Mouse (Mus musculus) G1E (cell line): ENCODE measurements at regions not wholly inside any gene's neighbourhood (a gene's known extent, or its start where the extent isn't known, plus 50 kb on each side); places are given as distances from the start of the nearest gene placed in this dataset.

Experiments used
- ATAC-seq: 2 replicates; pipeline ENCODE4 v1.8.0; 2016; ENCODE audit warnings: mild to moderate bottlenecking; ENCODE audit not compliant: insufficient number of reproducible peaks, poor library complexity, low FRiP score, severe bottlenecking; ENCODE audit errors: extremely low read depth
- DNase-seq: peaks from one replicate; pipeline ENCODE4 v3.0.0; 2012; ENCODE audit warnings: low spot score
- H3K27me3 ChIP-seq: 2 replicates; pipeline ENCODE4 v1.6.1; 2012; ENCODE audit warnings: mild to moderate bottlenecking, low read length, inconsistent platforms; ENCODE audit not compliant: insufficient read depth
- H3K36me3 ChIP-seq: replicated peaks from 2 replicates; pipeline ENCODE3; 2012; ENCODE audit warnings: mild to moderate bottlenecking, inconsistent platforms
- H3K4me1 ChIP-seq: 2 replicates; pipeline ENCODE4 v1.6.1; 2012; ENCODE audit warnings: low read depth, low read length, inconsistent platforms, mixed read lengths; ENCODE audit not compliant: insufficient read depth
- H3K4me3 ChIP-seq: 2 replicates; pipeline ENCODE4 v1.5.1; 2012; ENCODE audit warnings: low read depth, mild to moderate bottlenecking, inconsistent platforms, low read length, moderate library complexity, mixed read lengths
- H3K9me3 ChIP-seq: replicated peaks from 2 replicates; pipeline ENCODE4 v1.6.1; 2012; ENCODE audit warnings: inconsistent platforms
- CTCF ChIP-seq: IDR thresholded peaks from 2 replicates; pipeline ENCODE4 v1.5.1; 2012; ENCODE audit warnings: low read depth, low read length, inconsistent platforms, mixed read lengths
- GATA1 ChIP-seq: IDR thresholded peaks from 2 replicates; pipeline ENCODE4 v1.6.1; 2012; ENCODE audit warnings: borderline replicate concordance, low read length, inconsistent platforms, mixed read lengths
- GATA2 ChIP-seq: IDR thresholded peaks from 2 replicates; pipeline ENCODE4 v1.6.1; 2012; ENCODE audit warnings: low read depth, low read length, inconsistent platforms, borderline replicate concordance
- POLR2AphosphoS5 ChIP-seq: IDR thresholded peaks from 2 replicates; pipeline ENCODE4 v1.6.1; 2012; ENCODE audit warnings: low read depth, low read length, inconsistent platforms; ENCODE audit not compliant: insufficient replicate concordance
- TAL1 ChIP-seq: conservative IDR thresholded peaks from 2 replicates; pipeline ENCODE4 v1.6.1; 2012; ENCODE audit warnings: low read depth, low read length, inconsistent platforms, mixed read lengths

DNA sequence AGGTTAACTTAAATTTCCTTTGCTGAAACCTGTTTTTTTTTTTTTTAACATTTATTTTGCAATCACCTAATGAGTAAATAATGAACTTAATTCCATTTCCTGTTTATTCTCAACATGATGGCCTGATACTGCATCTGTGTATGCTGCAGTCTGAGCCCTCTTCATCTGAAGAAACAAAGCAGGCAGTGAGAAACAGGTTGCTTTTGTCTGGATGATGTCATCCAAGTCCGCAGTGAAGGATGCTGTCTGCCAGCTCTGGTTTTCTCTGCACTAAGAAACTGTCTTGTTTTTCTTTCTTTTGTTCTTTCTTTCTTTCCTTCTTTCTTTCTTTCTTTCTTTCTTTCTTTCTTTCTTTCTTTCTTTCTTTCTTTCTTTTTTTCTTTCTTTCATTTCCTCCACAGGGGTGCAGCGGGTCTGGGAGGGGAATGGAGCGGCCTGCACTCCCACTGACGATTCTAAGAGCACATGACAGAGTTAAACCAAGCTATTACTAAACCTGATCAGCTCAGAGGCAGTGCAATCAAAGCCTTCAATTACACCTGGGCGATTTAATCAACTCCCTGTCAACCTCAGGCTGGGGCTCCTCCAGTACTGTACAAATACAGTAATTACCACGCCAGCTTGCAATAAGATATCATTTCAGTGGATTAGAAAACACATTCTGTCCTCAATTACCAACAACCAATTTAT, 204.0 kb downstream of the Fam76b start:
- Histone ChIP-seq H3K27me3 (no peaks in the 10 kb centered on the region), H3K9me3 (no peaks in the 10 kb centered on the region), H3K36me3 (no peaks in the 10 kb centered on the region), H3K4me1 (no peaks in the 10 kb centered on the region), H3K4me3 (no peak overlapping the region)
- ATAC-seq = no peak
- TF ChIP-seq POLR2AphosphoS5 (no peak), GATA1 (no peak), TAL1 (no peak), CTCF (no peak), GATA2 (no peak)
- no peak for DNase-seq

DNA sequence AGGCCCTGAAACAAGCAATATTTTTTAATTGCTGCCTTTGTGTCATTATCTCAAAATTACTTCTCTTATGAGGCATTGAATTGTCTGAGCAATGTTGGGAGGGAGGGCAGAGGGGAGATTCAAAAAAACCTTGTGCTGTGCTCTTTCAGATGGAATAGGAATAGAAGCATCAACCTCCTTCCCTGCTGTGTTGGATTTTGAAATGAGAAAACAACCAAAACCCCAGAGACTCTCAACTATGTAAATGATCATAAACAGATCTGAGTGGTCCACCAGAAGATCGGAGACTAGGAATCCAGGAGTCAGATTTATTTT, 204.5 kb downstream of the Fam76b start:
- Histone ChIP-seq H3K4me1 (no peaks in the 10 kb centered on the region), H3K36me3 (no peaks in the 10 kb centered on the region), H3K9me3 (no peaks in the 10 kb centered on the region), H3K27me3 (no peaks in the 10 kb centered on the region), H3K4me3 (no peak overlapping the region)
- TF ChIP-seq GATA1 (no peak), POLR2AphosphoS5 (no peak), CTCF (no peak), GATA2 (no peak), TAL1 (no peak)
- DNase-seq (no peak), ATAC-seq (no peak)

DNA sequence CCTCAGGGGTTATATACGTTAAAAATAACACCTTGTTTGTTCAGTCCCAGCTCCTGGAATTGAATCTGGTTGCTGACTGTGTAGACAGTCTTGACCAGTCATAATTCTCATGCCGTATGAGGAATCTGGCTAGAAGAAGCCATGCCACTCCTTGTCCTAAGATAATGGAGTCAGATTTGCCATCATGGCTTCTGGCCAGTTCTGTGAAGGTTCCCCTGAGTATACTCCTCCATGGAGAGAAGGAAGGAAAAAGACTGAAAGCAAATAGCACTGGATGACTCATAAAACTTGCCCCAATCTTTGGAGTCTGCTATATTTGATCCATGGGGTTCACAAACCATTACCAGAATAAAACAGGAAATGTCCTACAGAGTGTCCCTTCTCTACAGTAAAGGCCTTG, 208.0 kb downstream of the Fam76b start:
- ATAC-seq (no peak), DNase-seq (no peak)
- no peaks in the 10 kb centered on the region for H3K4me1 ChIP-seq

DNA sequence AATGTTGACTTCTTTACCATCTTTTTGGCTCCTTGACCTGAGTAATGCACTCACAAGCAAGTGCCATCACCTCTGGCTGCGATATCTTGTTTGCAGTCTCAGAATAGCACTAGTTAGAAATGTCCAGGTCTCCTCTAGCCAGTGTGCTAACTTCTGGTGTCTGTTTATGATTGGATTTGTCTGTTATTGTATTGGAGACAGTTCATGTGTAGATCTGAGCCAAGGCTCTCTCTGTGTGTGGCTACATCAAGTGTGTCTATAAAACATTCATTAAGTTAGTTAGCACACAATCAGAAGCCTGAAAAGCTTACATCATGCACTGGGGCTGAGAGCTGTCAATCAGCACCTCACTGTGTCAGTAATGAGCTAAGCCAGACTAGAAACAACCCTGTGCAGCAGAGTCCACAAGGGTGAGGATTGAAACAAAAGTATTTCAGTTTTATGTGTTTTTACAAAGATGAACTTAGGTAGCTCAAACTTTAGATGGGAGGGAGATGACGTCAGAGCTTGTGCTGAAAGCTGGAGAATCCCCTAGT, 214.5 kb downstream of the Fam76b start:
- Histone ChIP-seq H3K36me3 (no peaks in the 10 kb centered on the region), H3K9me3 (no peaks in the 10 kb centered on the region), H3K27me3 (no peaks in the 10 kb centered on the region), H3K4me3 (no peak overlapping the region), H3K4me1 (no peaks in the 10 kb centered on the region)
- ATAC-seq (no peak), DNase-seq (no peak)
- TF ChIP-seq TAL1 (no peak), GATA1 (no peak), GATA2 (no peak), POLR2AphosphoS5 (no peak), CTCF (no peak)

More for the DNA sequence above, 208.0 kb downstream of the Fam76b start:
- Histone ChIP-seq H3K36me3 (no peaks in the 10 kb centered on the region), H3K4me3 (no peak overlapping the region), H3K27me3 (no peaks in the 10 kb centered on the region), H3K9me3 (no peaks in the 10 kb centered on the region)
- TF ChIP-seq TAL1 (no peak), CTCF (no peak), GATA2 (no peak), POLR2AphosphoS5 (no peak), GATA1 (no peak)

DNA sequence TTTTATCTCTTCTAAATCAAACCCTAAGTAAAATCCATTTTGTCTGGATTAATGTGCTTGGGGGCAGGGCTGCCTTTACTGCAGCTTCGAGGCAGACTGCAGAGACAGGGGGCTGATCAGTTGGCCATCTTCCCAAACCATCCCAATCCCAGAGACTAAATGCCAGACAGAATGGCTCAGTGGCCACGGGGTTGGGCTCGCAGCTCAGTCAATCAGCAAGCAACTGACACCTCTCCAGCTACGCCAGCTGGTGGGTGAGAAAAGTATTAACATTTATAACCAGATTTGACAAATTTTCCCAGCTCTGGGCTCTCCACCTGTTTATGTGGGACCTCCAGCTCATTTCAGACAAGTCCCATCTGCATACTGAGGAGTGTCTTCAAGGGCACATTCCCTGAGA, 220.7 kb downstream of the Fam76b start:
- Histone ChIP-seq H3K36me3 (no peaks in the 10 kb centered on the region), H3K4me3 (no peak overlapping the region), H3K27me3 (no peaks in the 10 kb centered on the region), H3K9me3 (no peaks in the 10 kb centered on the region), H3K4me1 (no peaks in the 10 kb centered on the region)
- DNase-seq (no peak), ATAC-seq (no peak)
- TF ChIP-seq GATA2 (no peak), TAL1 (no peak), CTCF (no peak), POLR2AphosphoS5 (no peak), GATA1 (no peak)

DNA sequence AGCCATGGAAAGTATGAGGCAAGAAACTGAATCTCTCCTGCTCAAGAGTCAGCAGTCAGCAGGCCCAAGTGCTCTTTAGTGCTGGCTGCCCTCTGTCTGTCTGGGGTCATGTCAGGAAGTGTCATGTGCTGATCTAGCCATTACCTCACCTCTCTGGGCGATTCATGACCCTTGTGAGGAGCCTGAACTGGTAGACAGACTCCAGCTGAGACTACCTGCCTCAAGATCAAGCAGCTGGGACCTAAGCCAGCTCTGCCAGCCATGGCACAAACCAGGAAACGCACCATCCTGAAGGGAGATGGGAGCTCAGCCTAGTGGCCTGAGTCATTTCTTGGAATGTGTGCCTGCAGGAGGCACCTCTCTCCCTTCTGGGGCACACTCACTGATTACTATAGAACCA, 221.2 kb upstream of the Sesn3 start:
- Histone ChIP-seq H3K27me3 (no peaks in the 10 kb centered on the region), H3K4me3 (no peak overlapping the region), H3K4me1 (no peaks in the 10 kb centered on the region), H3K9me3 (no peaks in the 10 kb centered on the region), H3K36me3 (no peaks in the 10 kb centered on the region)
- no peak for DNase-seq
- no peak for TF ChIP-seq GATA2
- no peak for TF ChIP-seq GATA1
- TF ChIP-seq POLR2AphosphoS5 = no peak
- TF ChIP-seq CTCF = no peak
- no peak for TF ChIP-seq TAL1
- ATAC-seq = no peak
